Mouse (Mus musculus): ENCODE results near the gene Mas1. TPM values are rescaled to one million over a fixed set of nuclear protein-coding genes. Genes with fewer than 3 reads are reported as not detected.

Mas1 gene
- total RNA-seq, 4 experiments from 2014 or later: 0.24 TPM; not detected in 3

DNA sequence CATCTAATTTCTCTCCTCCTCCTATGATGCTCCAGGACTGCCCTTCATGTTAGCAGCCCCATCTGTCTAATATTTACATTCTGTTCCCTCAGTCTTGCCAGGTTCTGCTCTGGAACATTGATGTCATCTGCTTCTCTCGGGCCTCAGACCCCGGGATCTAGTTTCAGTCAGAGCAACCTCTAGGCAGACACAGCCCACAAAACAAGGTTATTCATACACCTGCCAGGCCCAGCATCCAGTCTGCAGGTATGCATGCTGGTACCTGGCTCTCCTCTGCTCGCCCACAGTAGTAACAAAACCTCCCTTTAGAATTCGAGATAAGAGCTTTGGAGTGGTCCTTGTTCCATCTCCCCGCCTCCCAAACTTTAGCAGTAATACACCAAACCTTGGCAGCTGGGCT, 37.6 kb downstream of the Mas1 start:
- no peak for DNase-seq

DNA sequence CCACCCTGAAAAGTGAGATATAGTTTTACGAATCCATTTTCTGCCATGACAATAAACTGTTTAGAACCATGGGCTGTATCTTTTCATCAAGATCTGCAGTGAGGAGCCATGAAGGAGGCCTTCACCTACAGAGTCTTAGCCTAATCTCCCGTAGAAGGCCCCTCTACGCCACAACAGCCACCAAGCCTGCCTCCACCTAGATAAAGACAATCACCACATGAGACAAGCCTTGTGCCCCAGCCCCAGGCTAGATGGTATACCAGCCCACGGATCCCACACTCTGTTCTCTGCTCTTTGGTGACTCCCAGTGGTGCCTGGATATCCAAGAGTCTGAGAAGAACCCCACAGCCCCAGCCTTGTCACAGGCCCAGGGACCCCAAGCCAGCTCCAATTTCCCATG, 52.1 kb downstream of the Mas1 start:
- DNase-seq: no peak

DNA sequence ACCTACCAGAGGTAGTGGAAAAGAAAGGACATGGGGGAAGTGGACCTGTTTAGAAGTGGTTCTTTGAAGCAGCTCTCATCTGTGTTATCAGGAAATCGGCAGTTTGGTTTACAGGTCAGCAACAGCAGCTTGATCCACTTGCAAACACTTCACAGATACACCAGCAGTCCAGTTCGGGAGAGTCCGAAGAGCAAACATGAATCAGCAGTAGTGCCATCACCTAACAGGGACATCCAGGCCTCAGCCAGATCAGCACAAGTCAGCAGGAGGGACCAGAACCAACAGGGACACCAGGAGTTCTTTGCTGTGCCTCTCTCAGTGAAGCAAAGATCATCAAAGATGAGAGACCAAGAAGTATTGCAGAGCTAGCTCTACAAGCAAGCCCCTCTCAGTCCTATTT, 53.4 kb downstream of the Mas1 start:
- DNase-seq: no peak

DNA sequence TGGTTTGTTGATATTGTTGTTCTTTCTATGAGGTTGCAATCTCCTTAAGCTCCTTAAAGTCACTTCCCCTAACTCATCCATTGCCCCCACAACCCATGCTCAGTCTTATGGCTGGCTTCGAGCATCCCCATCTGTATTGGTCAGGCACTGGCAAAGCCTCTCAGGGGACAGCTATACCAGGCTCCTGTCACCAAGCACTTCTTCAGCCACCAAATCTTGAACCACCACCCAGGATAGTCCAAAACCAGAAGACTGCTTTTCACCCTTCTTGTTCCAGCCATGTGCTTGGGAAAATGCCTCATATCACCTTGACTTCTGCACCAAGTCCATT, 57.0 kb downstream of the Mas1 start:
- DNase-seq: no peak

DNA sequence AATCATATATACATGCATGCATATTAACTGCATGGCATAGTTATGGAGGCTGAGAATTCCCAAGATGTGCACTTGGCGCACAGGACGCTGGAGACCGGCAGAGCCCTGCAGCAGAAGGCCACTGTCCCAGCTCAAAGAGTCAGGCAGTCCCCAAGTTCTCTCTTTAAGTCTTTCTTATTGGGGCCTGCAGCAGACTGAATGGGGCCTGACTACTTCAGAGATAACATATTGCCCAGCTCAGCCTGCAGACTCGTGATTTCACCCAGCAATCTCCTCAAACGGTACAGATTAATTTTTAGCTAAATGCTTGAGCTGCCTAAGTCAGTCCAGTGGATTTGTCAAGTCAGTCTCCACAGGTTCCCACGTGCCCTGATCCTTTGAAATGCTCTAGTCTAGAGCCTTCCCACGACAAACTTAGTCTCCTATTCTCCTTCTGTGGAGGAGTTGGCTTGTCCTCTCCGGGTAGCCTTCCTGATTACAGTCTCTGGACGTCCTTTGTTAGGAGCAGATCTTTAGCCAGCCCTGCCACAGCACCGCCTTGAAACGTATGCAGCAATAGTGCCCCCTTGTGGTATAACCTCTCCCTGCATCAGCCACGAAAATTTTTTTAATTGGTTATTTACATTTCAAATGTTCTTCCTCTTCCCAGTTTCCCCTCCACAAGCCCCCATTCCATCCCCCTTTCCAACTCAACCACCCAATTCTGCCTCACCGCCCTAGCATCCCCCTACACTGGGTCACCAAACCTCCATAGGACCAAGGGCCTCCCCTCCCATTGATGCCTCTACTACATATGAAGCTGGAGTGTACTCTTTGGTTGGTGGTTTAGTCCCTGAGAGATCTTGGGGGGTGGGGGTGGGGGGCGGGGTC, 57.6 kb downstream of the Mas1 start:
- peak; percentile 60 for DNase-seq

DNA sequence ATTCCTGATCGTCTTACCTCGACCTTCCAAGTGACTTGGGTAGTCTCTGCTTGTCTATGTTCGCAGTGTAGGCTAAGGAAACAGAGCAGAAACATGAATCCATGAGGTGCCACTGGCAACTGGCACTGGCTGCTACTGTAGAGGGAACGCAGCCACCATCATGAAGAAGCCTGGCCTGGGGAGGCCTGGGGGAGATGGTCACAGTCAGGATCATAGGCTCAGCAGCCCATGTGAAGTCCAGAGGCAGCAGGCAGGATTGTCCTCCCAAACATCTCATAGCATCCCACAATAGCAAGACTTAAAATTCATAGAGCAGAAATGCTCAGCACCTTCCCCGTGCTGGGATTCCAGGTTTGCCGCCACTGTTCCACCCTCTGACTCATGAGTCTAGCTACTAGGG, 59.1 kb downstream of the Mas1 start:
- DNase-seq: no peak

DNA sequence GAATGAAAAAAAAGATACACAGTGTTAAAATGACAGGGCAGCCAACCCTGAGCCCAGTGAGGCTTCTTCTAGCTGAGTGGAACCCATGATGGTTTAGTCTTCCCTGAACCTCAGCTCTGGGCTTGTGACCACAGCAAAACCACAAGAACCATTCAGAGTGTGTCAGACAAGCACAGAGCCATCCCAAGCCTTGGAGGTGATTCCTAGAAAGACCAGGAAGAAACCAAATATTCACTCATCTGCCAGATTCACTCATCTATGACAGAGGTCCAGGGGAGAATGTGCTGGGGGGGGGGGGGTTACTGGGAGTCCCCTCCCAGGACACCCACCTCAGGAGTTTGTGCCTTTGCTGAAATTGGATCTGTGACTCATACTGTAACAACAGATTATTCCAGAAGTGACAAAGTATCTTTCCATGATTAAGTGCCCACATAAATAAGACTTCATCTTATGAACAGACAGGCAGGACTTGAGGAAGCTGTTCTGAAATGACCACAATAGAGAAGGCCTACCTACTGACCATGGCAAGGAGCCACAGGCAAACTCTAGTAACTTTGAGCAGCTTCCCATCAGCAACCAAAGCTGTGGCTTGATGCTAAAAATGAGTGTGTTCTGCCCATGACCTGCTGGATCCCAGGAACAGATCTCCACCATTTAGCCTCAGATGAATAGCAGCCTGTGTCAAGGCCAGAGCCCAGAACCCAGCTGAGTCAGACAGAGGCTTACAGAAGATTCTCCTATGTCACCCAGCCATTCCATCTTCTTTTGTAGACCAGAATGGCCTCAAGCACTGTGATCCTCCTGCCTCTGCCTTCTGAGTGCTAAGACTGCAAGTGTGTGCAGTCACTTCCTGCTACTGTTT, 63.1 kb downstream of the Mas1 start:
- peak; percentile 56 for DNase-seq

DNA sequence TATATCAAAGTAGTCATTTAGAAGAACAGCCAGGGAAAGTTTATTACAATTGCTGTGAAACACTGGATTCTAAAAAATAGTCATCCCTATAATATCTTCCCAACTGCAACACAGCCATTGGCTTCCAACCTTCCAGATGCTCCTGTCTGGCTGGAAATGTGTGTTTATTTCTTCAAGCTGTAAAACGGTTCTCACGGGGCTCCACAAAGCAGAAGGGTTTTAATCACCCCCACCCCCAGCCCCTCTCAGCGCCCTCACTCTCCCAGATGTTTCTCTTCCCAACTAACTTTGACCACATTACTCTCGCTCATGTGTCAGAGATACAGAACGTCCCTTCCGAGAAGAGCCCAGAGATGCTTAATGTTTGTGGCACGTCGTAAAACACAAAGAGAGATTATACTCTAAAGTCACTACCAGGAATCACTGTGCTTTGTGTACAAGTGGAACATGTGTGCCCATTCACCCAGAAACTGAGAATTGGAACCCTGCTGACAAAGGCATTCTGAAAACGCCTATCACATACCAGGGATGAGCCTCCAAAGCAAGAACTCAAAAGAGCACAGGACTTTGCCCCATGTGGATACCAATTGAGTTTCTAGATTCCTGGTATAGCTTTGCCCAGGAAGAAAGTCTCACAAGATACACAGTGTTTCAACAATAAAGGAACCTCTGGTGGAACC, 65.9 kb downstream of the Mas1 start:
- DNase-seq: no peak

DNA sequence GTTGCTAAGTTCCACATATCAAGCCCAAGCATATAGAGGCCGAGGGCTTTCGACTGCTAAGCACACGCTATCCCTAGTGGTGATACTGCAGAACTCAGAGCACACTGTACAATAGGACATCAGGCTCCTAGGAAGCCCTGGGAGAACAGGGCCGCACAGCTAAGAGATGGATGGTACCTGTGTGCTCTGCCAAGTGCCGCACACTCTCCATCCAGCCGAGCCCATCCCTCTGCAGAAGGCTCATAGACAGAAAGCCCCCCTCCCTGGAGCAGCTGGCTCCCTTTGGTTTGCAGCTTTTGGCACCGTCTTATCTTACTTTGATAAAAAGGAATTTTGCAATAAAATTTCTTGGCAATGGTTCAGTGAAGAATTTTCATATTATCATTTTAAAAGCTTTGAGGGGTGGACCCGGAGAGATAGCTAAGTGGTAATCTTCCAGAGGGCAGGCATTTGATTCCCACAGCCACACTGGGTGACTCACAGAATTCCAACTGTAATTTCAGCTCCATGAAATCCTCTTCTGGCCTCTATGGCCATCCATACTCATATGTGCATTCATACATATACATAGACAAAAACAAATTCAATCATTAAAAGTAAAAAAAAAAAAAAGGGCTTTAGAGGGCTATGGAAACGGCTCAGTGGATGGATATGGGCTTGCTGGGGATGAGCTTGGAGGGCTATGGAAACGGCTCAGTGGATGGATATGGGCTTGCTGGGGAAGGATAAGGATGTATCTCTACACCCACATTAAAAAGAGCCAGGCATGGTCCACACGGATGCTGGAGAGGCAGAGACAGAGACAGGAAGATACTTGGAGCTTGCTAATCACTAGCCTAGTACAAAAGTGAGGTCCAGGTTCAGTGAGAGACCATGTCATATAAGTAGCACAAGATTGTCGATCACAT, 68.3 kb downstream of the Mas1 start:
- peak; percentile 33 for DNase-seq

DNA sequence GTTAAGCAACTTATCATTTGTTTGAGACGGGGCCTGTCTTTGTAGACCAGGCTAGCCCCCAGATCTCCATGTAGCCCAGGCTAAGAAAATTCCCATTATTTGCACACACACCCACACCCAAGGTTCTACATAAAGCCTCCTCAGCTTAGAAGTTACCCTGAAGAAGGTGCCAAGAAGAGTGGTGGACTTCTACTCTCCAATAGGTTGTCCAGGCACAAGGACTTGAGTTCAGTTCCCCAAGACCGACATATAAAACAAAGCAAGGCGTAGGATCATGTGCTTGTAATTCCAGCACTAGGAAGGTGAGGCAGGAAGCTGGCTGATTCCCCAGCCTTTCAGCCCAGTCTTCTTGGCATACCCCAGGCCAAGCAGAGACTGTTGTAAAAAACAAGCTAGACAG, 69.4 kb downstream of the Mas1 start:
- DNase-seq: no peak

DNA sequence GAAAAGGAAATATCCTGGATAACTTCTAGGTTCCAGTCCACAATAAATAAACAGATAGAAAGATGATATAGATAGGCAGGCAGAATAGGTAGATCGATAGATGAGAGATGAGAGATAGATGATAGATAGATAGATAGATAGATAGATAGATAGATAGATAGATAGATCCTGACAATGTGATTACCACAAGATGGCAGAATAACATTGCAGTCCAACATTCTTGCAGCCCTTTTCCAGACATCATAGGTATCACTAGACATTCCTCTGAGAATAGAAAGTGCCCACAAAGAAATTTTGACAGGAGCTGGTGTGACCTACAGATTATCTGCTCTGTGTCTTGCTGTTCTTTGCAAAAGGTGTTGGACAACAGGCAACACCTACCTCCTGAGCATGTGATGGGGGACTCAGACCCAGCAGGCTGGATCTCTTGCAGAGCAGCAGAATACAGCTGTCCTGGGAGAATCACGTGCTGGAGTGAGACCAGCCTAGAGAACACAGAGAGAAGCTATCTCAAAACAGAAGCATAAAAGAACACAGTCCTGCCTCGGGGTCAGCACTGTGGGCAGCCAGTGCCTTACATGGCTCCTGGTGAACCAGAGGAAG, 70.4 kb downstream of the Mas1 start:
- DNase-seq: no peak

DNA sequence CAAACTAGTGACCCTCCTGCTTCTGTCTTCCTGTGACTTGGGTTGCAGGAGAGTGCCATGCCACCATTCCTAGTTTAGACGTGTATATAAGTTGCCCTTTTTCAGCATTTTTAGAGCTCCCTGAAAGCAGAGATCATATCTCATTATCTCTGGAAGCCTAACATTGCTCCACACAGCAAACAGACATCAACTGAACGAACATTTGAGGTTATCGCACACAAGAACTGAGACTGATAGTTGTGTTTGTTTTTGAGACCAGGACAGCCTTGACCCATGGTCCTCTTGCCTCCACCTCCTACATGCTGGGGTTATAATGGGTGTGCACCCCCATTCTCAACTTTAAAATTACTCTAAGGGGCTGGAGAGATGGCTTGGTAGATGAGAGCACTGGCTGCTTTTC, 71.3 kb downstream of the Mas1 start:
- DNase-seq: no peak

DNA sequence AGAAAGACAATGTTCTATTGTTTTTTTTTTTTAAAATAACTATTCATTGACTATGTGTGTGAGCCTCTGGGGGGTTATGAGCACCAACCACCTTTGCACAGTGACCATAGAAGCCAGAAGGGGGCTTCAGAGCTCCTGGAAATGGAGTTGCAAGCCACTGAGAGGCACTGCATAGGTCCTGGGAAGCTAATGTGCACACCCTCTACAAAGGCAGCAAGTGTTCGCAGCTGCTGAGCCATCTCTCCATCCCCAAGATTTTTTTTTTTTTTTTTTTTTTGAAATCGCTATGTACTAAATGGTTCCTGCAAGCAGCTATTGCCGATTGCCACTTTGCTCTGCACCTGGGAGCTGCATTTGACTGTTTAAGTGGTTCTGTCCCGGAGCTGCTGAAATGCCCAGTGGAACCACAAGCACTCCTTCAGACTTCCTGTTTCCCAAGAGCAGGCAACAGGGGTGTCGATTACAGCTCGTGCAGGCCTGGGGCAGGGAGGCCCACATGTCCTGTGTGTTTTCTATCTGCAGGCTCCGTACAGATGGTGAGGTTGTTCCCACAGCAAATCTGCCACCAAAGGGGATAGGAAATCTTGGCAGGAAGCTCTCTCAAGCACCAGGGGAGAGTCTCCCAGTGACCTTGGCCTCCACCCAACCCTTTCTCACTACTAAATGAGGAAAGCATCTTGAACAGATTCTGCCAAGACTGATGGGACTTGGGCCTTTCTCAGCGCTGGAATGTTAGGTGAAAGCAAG, 74.1 kb downstream of the Mas1 start:
- DNase-seq: peak; percentile 41

DNA sequence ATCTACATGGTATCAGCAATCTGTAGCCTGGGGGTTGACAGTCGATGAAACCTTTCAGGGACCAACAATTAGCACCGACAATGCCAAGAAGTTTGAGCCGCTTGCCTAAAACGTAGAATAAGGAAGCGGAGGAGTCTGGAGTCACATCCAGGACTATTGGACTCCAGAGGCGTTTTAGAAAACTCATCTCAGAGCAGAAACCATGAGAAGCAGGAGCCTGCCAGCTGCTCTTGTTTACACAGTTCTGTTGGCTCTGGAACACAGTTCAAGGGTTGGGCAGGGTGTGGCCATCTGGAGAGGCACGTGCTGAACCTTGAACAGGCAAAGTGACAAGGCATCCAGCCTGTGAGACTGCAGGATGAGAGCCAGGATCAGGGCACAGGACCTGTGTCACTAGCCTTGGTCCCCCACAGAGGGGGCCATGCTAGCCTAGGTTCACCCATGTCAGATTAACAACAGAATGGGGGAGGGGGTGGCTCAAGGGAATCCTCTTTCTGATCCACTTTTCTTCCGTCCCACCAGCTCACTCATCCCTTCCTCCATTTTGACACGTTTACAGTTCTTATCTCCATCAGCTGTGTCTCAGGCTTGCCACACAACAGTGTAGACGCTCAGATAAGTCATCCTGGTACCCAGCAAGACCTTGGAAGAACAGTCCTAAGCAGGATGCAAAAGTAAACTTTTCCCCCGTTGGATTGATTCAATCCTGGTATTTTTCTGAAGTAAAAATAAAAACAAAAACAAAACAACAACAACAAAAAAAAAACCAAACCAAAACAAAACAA, 75.3 kb downstream of the Mas1 start:
- DNase-seq: no peak

DNA sequence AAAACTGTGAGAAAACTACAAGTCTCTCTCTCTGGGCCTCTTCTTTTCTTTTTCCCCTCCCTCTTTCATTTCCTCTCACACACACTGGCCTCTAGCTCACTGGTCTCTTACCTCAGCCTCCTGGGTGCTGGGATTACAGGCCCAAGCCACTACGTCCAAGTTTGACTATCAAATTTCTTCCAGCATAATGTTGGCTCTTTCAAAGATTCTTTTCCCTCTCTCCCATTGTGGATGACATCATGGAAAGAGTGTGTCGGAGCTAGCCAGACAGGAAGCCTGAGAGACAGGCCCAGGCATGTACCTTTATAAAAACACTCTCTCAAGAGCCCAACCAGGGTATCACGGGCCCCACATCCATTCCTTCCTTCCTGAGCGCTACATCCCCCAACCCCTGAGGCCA, 76.5 kb downstream of the Mas1 start:
- DNase-seq: no peak

DNA sequence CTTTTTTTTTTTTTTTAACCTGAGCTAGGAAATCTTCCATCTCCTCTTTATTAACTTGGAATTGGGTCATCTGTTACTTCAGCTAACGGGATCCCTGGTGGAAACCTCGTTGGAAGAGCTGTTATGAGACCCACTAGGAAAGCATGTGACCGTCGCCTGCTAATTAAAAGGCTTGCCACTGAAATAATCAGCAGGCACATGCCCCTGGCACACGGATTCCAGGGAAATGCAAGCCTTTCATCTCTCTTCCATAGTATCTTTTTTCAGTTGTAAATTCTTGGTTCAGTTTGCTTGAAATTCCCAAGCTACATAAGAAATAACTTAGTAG, 76.9 kb downstream of the Mas1 start:
- DNase-seq: no peak
